Mouse (Mus musculus): ENCODE measurements around the gene Rasd1. TPM values are rescaled to one million over a fixed set of nuclear protein-coding genes. Genes with fewer than 3 reads are reported as not detected.

The Rasd1 gene
- total and polyA plus RNA-seq, 3 experiments = 0.13 to 0.30 TPM; not detected in 1

DNA sequence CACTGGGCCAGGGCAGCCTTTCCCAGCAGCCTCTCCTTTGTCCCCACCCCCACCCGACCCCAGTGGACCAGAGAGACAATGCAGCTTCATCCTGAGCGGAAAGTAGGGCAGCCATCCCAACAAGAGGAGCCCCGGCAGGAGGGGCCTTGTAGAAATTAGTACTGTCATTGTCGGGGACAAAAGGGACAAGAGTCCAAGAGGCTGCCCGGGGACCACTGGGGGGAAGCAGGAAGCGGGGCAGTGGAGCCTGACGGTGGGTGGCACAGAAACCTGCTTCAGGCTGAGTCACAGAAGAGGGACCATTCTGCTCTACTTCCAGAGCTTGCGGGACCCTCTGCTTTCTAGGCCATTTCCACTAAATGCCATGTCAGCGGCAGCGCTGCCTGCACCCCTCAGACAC is 10.5 kb upstream of the Rasd1 start:
- dilution Hi-C loops (cut with MboI; ENCODE audit: extremely low pct_ligation_motif_present, extremely low pct_unique_long_range_greater_than_20kb, low sequenced_read_pairs) = no loop called here

DNA sequence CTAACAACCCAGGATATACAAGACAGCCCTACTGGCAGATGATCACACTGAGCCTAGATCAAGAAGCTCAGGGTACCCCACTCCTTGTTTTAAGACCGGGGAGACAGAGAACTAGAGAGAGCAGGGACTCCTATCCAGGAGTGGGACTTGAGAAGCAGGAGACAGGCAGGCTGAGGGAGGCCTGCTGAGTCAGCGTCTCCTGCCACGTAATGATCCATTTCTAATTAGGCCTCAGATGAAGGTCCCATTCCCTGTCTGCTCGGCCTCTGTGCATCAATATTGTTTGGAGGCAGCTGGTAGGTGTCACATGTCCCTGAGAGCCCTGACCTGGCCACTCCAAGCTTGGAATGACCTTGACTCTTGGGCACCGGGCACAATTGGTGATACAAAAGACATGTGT is 8.6 kb upstream of the Rasd1 start:
- Histone ChIP-seq H3K36me3 (replicated peaks in 1 of 2; ENCODE audit: control insufficient read depth in 1 of 2, insufficient read depth in 1 of 2, low read length in 1 of 2) (no peaks in the 10 kb centered on the region), H3K9me3 (replicated peaks; ENCODE audit: low read length) (no peaks in the 10 kb centered on the region), H3K9ac (ENCODE audit: insufficient read depth, low read depth) (no peak overlapping the region), H3K79me2 (replicated peaks; ENCODE audit: control insufficient read depth, extremely low read depth, insufficient read depth, poor library complexity, severe bottlenecking) (no peaks in the 10 kb centered on the region), H3K4me2 (ENCODE audit: insufficient read depth, low read depth, poor library complexity, severe bottlenecking) (no peak overlapping the region), H3K4me3 (replicated peaks in 1 of 3; ENCODE audit: low read depth in 2 of 3, low read length in 2 of 3, poor library complexity in 1 of 3) (no peak overlapping the region), H3K27ac (ENCODE audit: insufficient read depth, low read depth) (no peak overlapping the region), H3K4me1 (ENCODE audit: control insufficient read depth in 1 of 2, insufficient read depth in 2 of 2) (peaks cover 0 to 4% of the 10 kb centered on the region in 2 experiments; a peak in 2 of 4 replicates), H3K27me3 (replicated peaks) (no peaks in the 10 kb centered on the region)
- dilution Hi-C loops (cut with MboI; ENCODE audit: extremely low pct_ligation_motif_present, extremely low pct_unique_long_range_greater_than_20kb, low sequenced_read_pairs) = no loop called here
- TF ChIP-seq ZNF384 (IDR thresholded peaks at IDR 0.05; ENCODE audit: low read depth, low read length) (no peak), MAFK (IDR thresholded peaks at IDR 0.05; ENCODE audit: insufficient replicate concordance, low read length) (peak; percentile 62; the same call in 1 of the 2 replicates)
- in situ Hi-C loops (cut with MboI; ENCODE audit: low pct_ligation_motif_present, low pct_unique_long_range_greater_than_20kb, low sequenced_read_pairs) = loop anchor here (5.0 kb wide), 1 partner anchor 54 kb away; no protein-coding TSS in a partner anchor
- no peak for DNase-seq (ENCODE audit: extremely low read depth)

More for the DNA sequence above, 10.5 kb upstream of the Rasd1 start:
- in situ Hi-C loops (cut with MboI; ENCODE audit: low pct_ligation_motif_present, low pct_unique_long_range_greater_than_20kb, low sequenced_read_pairs) = no loop called here
- Histone ChIP-seq H3K9me3 (replicated peaks; ENCODE audit: low read length) (no peaks in the 10 kb centered on the region), H3K9ac (ENCODE audit: insufficient read depth, low read depth) (no peak overlapping the region), H3K4me2 (ENCODE audit: insufficient read depth, low read depth, poor library complexity, severe bottlenecking) (no peak overlapping the region), H3K27me3 (replicated peaks) (no peaks in the 10 kb centered on the region), H3K4me3 (replicated peaks in 1 of 3; ENCODE audit: low read depth in 2 of 3, low read length in 2 of 3, poor library complexity in 1 of 3) (no peak overlapping the region), H3K36me3 (replicated peaks in 1 of 2; ENCODE audit: control insufficient read depth in 1 of 2, insufficient read depth in 1 of 2, low read length in 1 of 2) (no peaks in the 10 kb centered on the region), H3K79me2 (replicated peaks; ENCODE audit: control insufficient read depth, extremely low read depth, insufficient read depth, poor library complexity, severe bottlenecking) (no peaks in the 10 kb centered on the region), H3K4me1 (ENCODE audit: control insufficient read depth in 1 of 2, insufficient read depth in 2 of 2) (peaks cover 0 to 4% of the 10 kb centered on the region in 2 experiments; a peak in 2 of 4 replicates), H3K27ac (ENCODE audit: insufficient read depth, low read depth) (no peak overlapping the region)
- TF ChIP-seq MAZ (IDR thresholded peaks at IDR 0.05; ENCODE audit: low read depth, low read length) = no peak
- no peak for TF ChIP-seq JUND (conservative IDR thresholded peaks at IDR 0.05; ENCODE audit: low read depth, low read length)
- no peak for TF ChIP-seq SIN3A (IDR thresholded peaks at IDR 0.05; ENCODE audit: low read length)
- DNase-seq (ENCODE audit: extremely low read depth) = no peak

DNA sequence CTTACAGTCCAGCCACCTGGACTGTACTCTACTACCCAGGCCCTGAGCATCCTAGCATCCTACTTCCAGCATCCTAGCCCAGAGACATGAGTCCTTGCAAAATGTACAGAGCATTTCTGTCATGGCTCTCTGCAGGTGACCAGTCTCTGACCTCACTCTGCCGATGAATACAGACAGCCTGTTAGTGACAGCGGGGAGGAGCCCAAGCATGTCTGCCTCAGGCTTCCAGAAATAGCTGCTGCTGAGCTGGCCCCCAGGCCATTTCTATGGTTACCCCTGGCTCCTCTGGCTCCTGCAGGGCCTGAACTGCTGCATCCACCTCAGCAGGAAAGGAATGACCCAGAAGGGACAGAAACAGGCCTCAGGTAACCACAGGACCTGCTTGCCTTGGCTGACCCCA is 6.9 kb upstream of the Rasd1 start:
- peaks cover under 1 to 4% of the 10 kb centered on the region in 2 experiments; a peak in 3 of 4 replicates for H3K4me1 ChIP-seq (ENCODE audit: control insufficient read depth in 1 of 2, insufficient read depth in 2 of 2)
- dilution Hi-C loops (cut with MboI; ENCODE audit: extremely low pct_ligation_motif_present, extremely low pct_unique_long_range_greater_than_20kb, low sequenced_read_pairs) = no loop called here
- no peak overlapping the region for H3K9ac ChIP-seq (ENCODE audit: insufficient read depth, low read depth)
- TF ChIP-seq JUN (IDR thresholded peaks at IDR 0.05; ENCODE audit: insufficient read depth, low read depth, low read length) = no peak
- no peak for TF ChIP-seq ELF1 (IDR thresholded peaks at IDR 0.05; ENCODE audit: low read depth, low read length)
- no peak for TF ChIP-seq NRF1 (IDR thresholded peaks at IDR 0.05; ENCODE audit: low read depth, low read length)
- no peak for TF ChIP-seq JUND (conservative IDR thresholded peaks at IDR 0.05; ENCODE audit: low read depth, low read length)
- no peak for TF ChIP-seq MYC (IDR thresholded peaks at IDR 0.05; ENCODE audit: low read depth, low read length)
- no peak for TF ChIP-seq KAT2A (IDR thresholded peaks at IDR 0.05; ENCODE audit: insufficient replicate concordance, low read length)
- no peak for TF ChIP-seq ZC3H11A (IDR thresholded peaks at IDR 0.05; ENCODE audit: low read depth, low read length)
- no peak for TF ChIP-seq POLR2AphosphoS2 (IDR thresholded peaks at IDR 0.05; ENCODE audit: low read depth, low read length)
- no peak for TF ChIP-seq ZNF384 (IDR thresholded peaks at IDR 0.05; ENCODE audit: low read depth, low read length)
- TF ChIP-seq ZKSCAN1 (IDR thresholded peaks at IDR 0.05; ENCODE audit: borderline replicate concordance, low read depth, low read length) = no peak
- no peak for TF ChIP-seq RAD21 (IDR thresholded peaks at IDR 0.05; ENCODE audit: low read depth, low read length)
- no peak for TF ChIP-seq MAZ (IDR thresholded peaks at IDR 0.05; ENCODE audit: low read depth, low read length)
- TF ChIP-seq TCF12 (IDR thresholded peaks at IDR 0.05; ENCODE audit: low read depth, low read length) = no peak
- TF ChIP-seq NELFE (IDR thresholded peaks at IDR 0.05; ENCODE audit: low read depth, low read length) = no peak
- TF ChIP-seq CTCF (conservative IDR thresholded peaks at IDR 0.05 in 1 of 2, IDR thresholded peaks at IDR 0.05 in 1 of 2; ENCODE audit: low read depth in 2 of 2, low read length in 2 of 2) = no peak
- no peak for TF ChIP-seq USF2 (conservative IDR thresholded peaks at IDR 0.05; ENCODE audit: low read depth, low read length)
- no peak for TF ChIP-seq MXI1 (IDR thresholded peaks at IDR 0.05; ENCODE audit: low read depth, low read length)
- no peak for TF ChIP-seq BHLHE40 (IDR thresholded peaks at IDR 0.05; ENCODE audit: low read depth, low read length)
- no peaks in the 10 kb centered on the region for H3K9me3 ChIP-seq (replicated peaks; ENCODE audit: low read length)
- in situ Hi-C loops (cut with MboI; ENCODE audit: low pct_ligation_motif_present, low pct_unique_long_range_greater_than_20kb, low sequenced_read_pairs) = loop anchor here (5.0 kb wide), 1 partner anchor 56 kb away; no protein-coding TSS in a partner anchor
- H3K4me3 ChIP-seq (replicated peaks in 1 of 3; ENCODE audit: low read depth in 2 of 3, low read length in 2 of 3, poor library complexity in 1 of 3) = no peak overlapping the region
- no peak overlapping the region for H3K4me2 ChIP-seq (ENCODE audit: insufficient read depth, low read depth, poor library complexity, severe bottlenecking)
- no peak overlapping the region for H3K27ac ChIP-seq (ENCODE audit: insufficient read depth, low read depth)
- no peaks in the 10 kb centered on the region for H3K27me3 ChIP-seq (replicated peaks)
- H3K36me3 ChIP-seq (replicated peaks in 1 of 2; ENCODE audit: control insufficient read depth in 1 of 2, insufficient read depth in 1 of 2, low read length in 1 of 2) = no peaks in the 10 kb centered on the region
- DNase-seq (ENCODE audit: extremely low read depth) = no peak
- H3K79me2 ChIP-seq (replicated peaks; ENCODE audit: control insufficient read depth, extremely low read depth, insufficient read depth, poor library complexity, severe bottlenecking) = no peaks in the 10 kb centered on the region
